Mouse (Mus musculus) neural tube, embryonic 11.5 days (tissue): ENCODE measurements around the gene St3gal4. TPM values are rescaled to one million over a fixed set of nuclear protein-coding genes. Genes with fewer than 3 reads are reported as not detected.

ENCODE experiments used
- ATAC-seq: fragments of 200-750 bp; cut with Nextera tagmentation; 2 replicates; pipeline ENCODE4 v1.8.0; 2017; ENCODE audit warnings: moderate number of reproducible peaks, mild to moderate bottlenecking, moderate TSS enrichment, moderate library complexity; ENCODE audit not compliant: insufficient read depth, low FRiP score, low TSS enrichment
- DNase-seq: peaks from one replicate; pipeline ENCODE4 v3.0.0-alpha.2; 2015; ENCODE audit warnings: low spot score
- H3K27ac ChIP-seq: fragments of 300-500 bp; sonication (generic); 2 replicates; pipeline ENCODE4 v1.5.1; 2014; ENCODE audit warnings: low read depth, mild to moderate bottlenecking, low read length
- H3K27me3 ChIP-seq: fragments of 300-500 bp; sonication (generic); 2 replicates; pipeline ENCODE4 v1.6.1; 2014; ENCODE audit warnings: mild to moderate bottlenecking, low read length, mixed read lengths; ENCODE audit not compliant: control insufficient read depth, insufficient read depth
- H3K36me3 ChIP-seq: fragments of 300-500 bp; sonication (generic); 2 replicates; pipeline ENCODE4 v1.6.1; 2014; ENCODE audit warnings: mild to moderate bottlenecking, low read length, moderate library complexity, mixed read lengths; ENCODE audit not compliant: control insufficient read depth, insufficient read depth
- H3K4me1 ChIP-seq: fragments of 300-500 bp; sonication (generic); 2 replicates; pipeline ENCODE4 v1.6.1; 2014; ENCODE audit warnings: low read length, mixed read lengths; ENCODE audit not compliant: control insufficient read depth, insufficient read depth
- H3K4me2 ChIP-seq: fragments of 300-500 bp; sonication (generic); 2 replicates; pipeline ENCODE4 v1.6.1; 2014; ENCODE audit warnings: low read depth, mild to moderate bottlenecking, moderate library complexity
- H3K4me3 ChIP-seq: fragments of 300-500 bp; sonication (generic); 2 replicates; pipeline ENCODE4 v1.5.1; 2014; ENCODE audit warnings: low read depth, low read length
- H3K9ac ChIP-seq: fragments of 300-500 bp; sonication (generic); 2 replicates; pipeline ENCODE4 v1.6.1; 2014; ENCODE audit warnings: mild to moderate bottlenecking, low read length
- H3K9me3 ChIP-seq: fragments of 300-500 bp; sonication (generic); 2 replicates; pipeline ENCODE4 v1.6.1; 2016; ENCODE audit warnings: low read length; ENCODE audit not compliant: control insufficient read depth
- WGBS: fragments of 180-500 bp; shearing (Covaris S2); extraction: QIAGEN DNeasy Blood & Tissue Kit; methylation state at CpG from one replicate; pipeline ENCODE4 v1.1.7; 2014; 5-methylcytosine and 5-hydroxymethylcytosine counted together
- polyA plus RNA-seq: library from polyadenylated mRNA; unstranded; fragments of >200 nt; fragmentation: Nextera tagmentation; extraction: Ambion mirVana; gene quantifications from 2 replicates; pipeline ENCODE4 v1.2.1, GENCODE M21; 2014

The St3gal4 gene
- polyA plus RNA-seq, 1 experiment from 2014 or later, result 12.3 TPM

GRCm38 (mm10) chr9:35058596-35059354 lies 60.3 kb downstream of the St3gal4 start:
- WGBS, result 96% methylated on average over 2 of the region's 2 CpGs
- Histone ChIP-seq H3K4me2 (no peak overlapping the region), H3K4me3 (no peak overlapping the region), H3K9ac (no peak overlapping the region), H3K4me1 (no peaks in the 10 kb centered on the region), H3K27ac (no peak overlapping the region), H3K36me3 (no peaks in the 10 kb centered on the region), H3K27me3 (no peaks in the 10 kb centered on the region), H3K9me3 (no peaks in the 10 kb centered on the region)
- DNase-seq (no peak), ATAC-seq (no peak)

DNA sequence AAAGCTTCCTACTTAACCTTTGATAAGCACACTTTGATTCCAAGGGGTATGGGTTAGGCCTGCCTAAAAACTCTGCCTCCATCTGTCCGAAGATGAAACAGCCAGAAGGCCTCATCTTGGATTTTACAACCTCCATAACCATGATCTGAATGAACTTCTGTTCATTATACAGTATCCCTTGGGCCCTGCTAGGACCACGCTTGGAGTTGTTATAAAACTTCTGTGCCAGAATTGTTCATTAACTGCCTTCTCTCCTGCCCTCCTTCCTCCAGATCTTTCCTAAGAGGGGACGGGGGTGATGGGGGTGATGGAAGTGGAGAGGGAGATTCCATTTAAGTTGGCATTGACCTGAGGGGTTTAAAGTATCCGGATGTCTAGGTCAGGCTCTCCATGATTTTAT lies 60.9 kb downstream of the St3gal4 start:
- whole genome bisulfite sequencing, result 91% methylated on average over 4 of the region's 4 CpGs
- Histone ChIP-seq H3K36me3 (no peaks in the 10 kb centered on the region), H3K4me2 (no peak overlapping the region), H3K9ac (no peak overlapping the region), H3K9me3 (no peaks in the 10 kb centered on the region), H3K27me3 (no peaks in the 10 kb centered on the region), H3K4me3 (no peak overlapping the region), H3K4me1 (no peaks in the 10 kb centered on the region), H3K27ac (no peak overlapping the region)
- ATAC-seq (no peak), DNase-seq (no peak)

DNA sequence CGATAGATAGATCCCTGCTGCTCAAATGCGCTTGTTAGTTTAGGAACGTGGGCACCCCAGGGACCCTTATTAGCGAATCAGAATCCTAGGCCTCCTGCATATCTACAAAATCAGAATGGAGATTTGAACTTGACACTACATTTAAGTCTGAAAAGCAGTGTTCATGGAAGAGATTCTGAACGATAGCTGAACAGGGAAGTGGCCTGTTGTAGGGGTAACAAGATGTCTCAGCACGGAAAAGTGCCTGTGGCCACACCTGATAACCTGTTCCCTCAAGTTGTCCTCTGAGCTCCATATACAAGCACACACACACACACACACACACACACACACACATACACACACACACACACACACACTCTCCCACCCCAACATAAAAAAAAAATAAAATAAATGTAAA lies 61.4 kb downstream of the St3gal4 start:
- Histone ChIP-seq H3K4me3 (no peak overlapping the region), H3K4me2 (no peak overlapping the region), H3K9ac (no peak overlapping the region), H3K9me3 (no peaks in the 10 kb centered on the region), H3K27me3 (no peaks in the 10 kb centered on the region), H3K27ac (no peak overlapping the region), H3K36me3 (no peaks in the 10 kb centered on the region), H3K4me1 (no peaks in the 10 kb centered on the region)
- 93% methylated on average over 6 of the region's 6 CpGs for WGBS
- ATAC-seq (no peak), DNase-seq (no peak)

GRCm38 (mm10) chr9:35056611-35057010 lies 62.5 kb downstream of the St3gal4 start:
- no peak overlapping the region for H3K27ac ChIP-seq
- no peak overlapping the region for H3K4me2 ChIP-seq
- 87% methylated on average over 3 of the region's 3 CpGs for WGBS
- DNase-seq (no peak), ATAC-seq (no peak)
- no peak overlapping the region for H3K4me3 ChIP-seq
- H3K9me3 ChIP-seq, result no peaks in the 10 kb centered on the region
- H3K27me3 ChIP-seq, result no peaks in the 10 kb centered on the region
- no peaks in the 10 kb centered on the region for H3K36me3 ChIP-seq
- H3K4me1 ChIP-seq, result no peaks in the 10 kb centered on the region
- H3K9ac ChIP-seq, result no peak overlapping the region

DNA sequence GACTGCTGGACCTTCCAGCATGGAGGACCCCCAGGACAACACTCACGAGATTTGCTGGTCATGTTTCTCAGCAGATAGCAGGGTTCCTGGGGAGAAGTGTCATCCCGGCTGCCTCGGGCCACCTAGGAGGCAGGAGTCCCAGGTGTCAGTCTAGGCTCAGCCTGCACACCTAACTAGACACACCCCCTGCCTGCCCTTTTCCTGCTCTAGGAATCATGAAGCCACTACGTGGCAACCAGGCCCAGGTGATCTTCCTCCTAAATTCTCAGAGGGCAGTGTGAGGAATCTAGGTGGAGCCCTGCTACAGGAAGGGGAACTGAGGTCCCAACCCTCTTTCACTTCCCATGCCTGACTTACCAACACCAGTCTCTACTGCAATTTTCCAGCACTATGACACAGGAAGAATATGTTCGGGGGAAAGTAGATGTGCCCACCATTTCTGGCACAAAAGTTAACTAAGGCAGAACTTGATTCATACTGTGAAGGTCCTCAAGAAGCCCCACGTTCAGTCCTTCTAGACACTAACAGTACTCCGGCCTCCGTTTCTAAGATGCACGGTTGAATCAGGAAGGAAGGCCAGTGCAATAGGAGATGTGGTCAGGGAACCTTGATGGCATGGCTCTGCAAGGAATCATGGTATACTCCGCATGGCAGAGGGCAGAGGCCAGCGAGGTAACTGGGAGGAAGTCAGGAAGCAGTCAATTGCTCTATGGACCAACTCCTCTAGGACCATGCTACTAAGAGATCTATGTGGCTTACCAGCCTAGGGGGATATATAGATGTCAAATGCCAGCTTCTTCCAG lies 63.3 kb downstream of the St3gal4 start:
- DNase-seq (no peak), ATAC-seq (no peak)
- Histone ChIP-seq H3K4me1 (no peaks in the 10 kb centered on the region), H3K27me3 (no peaks in the 10 kb centered on the region), H3K9ac (no peak overlapping the region), H3K9me3 (no peaks in the 10 kb centered on the region), H3K4me3 (no peak overlapping the region), H3K36me3 (no peaks in the 10 kb centered on the region), H3K27ac (no peak overlapping the region), H3K4me2 (no peak overlapping the region)
- WGBS, result 90% methylated on average over 11 of the region's 11 CpGs

DNA sequence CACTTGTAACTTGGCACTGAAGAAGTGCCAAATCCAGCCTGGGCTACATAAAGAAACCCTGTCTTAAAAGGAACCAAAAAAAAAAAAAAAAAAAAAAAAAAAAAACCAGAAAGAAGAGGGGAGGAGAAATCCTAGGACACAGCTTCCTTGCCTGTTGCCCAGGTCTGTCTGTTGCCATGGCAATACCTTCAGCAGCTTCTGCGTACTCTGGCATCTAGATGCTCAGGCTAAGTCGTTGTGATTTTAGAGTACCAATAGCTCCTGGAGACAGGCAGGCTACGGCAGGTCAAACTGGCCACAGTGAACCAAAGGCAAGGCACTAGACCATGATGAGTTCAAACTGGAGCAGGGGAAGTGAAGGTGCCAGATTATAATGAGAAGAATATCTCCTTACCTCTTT lies 65.4 kb downstream of the St3gal4 start:
- 83% methylated on average over 3 of the region's 3 CpGs for WGBS
- no peak overlapping the region for H3K4me2 ChIP-seq

DNA sequence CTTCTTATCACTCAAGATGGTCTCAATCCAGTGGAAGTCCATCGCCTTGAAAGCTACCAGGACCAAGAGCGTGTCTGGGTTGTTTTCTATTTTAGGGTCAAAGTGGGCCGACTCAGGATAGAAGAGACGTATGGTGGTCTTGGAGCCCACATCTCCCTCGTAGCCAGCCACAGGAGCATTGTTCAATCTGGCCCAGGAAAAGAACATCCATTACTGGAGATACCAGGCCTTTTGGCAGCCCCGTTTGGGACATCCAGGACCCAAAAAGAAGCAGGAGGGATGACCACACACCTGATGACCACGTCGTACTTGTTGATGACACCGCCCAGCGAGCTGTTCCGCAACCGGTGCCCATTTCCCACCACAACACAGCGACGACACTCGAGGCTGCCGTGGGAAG lies 66.0 kb downstream of the St3gal4 start:
- no peaks in the 10 kb centered on the region for H3K27me3 ChIP-seq
- no peaks in the 10 kb centered on the region for H3K36me3 ChIP-seq
- ATAC-seq (no peak), DNase-seq (no peak)
- no peak overlapping the region for H3K27ac ChIP-seq
- H3K4me2 ChIP-seq, result no peak overlapping the region
- H3K9ac ChIP-seq, result no peak overlapping the region
- H3K4me3 ChIP-seq, result no peak overlapping the region
- WGBS, result 96% methylated on average over 16 of the region's 16 CpGs
- H3K9me3 ChIP-seq, result no peaks in the 10 kb centered on the region
- H3K4me1 ChIP-seq, result no peaks in the 10 kb centered on the region

More for the DNA sequence above, 65.4 kb downstream of the St3gal4 start:
- Histone ChIP-seq H3K9me3 (no peaks in the 10 kb centered on the region), H3K9ac (no peak overlapping the region), H3K27ac (no peak overlapping the region), H3K27me3 (no peaks in the 10 kb centered on the region), H3K4me3 (no peak overlapping the region), H3K36me3 (no peaks in the 10 kb centered on the region), H3K4me1 (no peaks in the 10 kb centered on the region)
- DNase-seq (no peak), ATAC-seq (no peak)

DNA sequence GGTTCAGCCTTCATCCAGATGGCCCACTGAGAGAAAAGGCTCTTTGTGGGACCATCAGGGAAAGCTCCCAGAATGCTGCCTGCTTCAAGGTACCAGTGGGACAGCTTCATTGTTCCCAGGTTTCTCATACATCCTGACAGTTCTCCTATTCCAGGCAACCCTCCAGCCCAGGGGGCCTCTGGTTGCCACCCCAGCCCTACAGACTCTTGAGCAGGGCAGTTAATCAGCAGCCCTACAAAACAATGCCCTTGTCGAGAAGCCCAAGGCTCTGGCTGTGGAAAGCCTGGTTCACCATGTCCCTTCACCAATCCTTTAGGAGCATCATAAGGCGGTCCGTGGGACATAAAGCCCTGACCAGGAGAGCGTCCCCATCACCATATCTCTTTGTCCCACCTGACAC lies 66.4 kb downstream of the St3gal4 start:
- DNase-seq, result no peak
- H3K27ac ChIP-seq, result no peak overlapping the region
- whole genome bisulfite sequencing, result 94% methylated on average over 4 of the region's 4 CpGs

DNA sequence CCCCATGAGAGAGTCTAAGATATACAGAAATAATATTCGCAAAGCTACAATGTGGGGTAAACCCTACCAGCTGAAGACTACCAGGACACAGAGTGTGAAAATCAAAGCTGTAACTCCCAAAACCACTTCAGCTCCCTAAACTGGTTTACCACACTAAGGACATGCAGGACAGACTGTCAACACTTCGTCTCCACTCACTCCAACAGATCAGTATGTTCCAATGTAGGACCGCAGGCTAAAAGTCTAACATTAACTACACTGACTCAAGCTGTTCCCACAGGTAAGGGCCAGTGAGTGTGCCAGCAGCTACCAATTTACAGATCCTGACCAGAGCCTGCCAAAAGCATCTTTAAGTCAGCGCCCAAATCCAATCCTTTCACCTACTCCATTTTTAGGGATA lies 67.4 kb downstream of the St3gal4 start:
- no peaks in the 10 kb centered on the region for H3K36me3 ChIP-seq
- no peak overlapping the region for H3K4me3 ChIP-seq
- H3K27ac ChIP-seq, result no peak overlapping the region
- H3K4me1 ChIP-seq, result no peaks in the 10 kb centered on the region
- H3K9ac ChIP-seq, result no peak overlapping the region
- no peak for ATAC-seq
- H3K27me3 ChIP-seq, result no peaks in the 10 kb centered on the region
- WGBS, result 96% methylated on average over 4 of the region's 4 CpGs
- no peak for DNase-seq
- no peaks in the 10 kb centered on the region for H3K9me3 ChIP-seq
- no peak overlapping the region for H3K4me2 ChIP-seq

More for the DNA sequence above, 66.4 kb downstream of the St3gal4 start:
- ATAC-seq, result no peak
- no peak overlapping the region for H3K9ac ChIP-seq
- H3K9me3 ChIP-seq, result no peaks in the 10 kb centered on the region
- no peaks in the 10 kb centered on the region for H3K4me1 ChIP-seq
- no peaks in the 10 kb centered on the region for H3K27me3 ChIP-seq
- H3K4me2 ChIP-seq, result no peak overlapping the region
- H3K4me3 ChIP-seq, result no peak overlapping the region
- H3K36me3 ChIP-seq, result no peaks in the 10 kb centered on the region
